Comparison of ENCODE assay signal across 8 mouse cellular contexts in genomic region chr2:52675278-52675987, GRCm38 (mm10). TPM values are rescaled to one million over a fixed set of nuclear protein-coding genes. Genes with fewer than 3 reads are reported as not detected.
DNase-seq lines count a peak whose midpoint lies in the region; ATAC-seq lines count a peak whose summit lies in the region.

No protein-coding gene starts in this region.

- no peaks in the 10 kb centered on the region for H3K36me3 ChIP-seq in heart, embryonic 16.5 days (ENCODE audit: control insufficient read depth, insufficient read depth)
- H3K36me3 ChIP-seq in limb, embryonic 15.5 days: no peaks in the 10 kb centered on the region

- ATAC-seq in cerebellum, adult (ENCODE audit: insufficient number of reproducible peaks, low FRiP score, low TSS enrichment): peak; percentile 26
- peak; percentile 26; the same call in 1 of the 2 replicates for ATAC-seq in heart, embryonic 16.5 days (replicated peaks; ENCODE audit: extremely low read depth, insufficient read depth, low FRiP score)
- no peak for ATAC-seq in limb, embryonic 15.5 days (ENCODE audit: insufficient number of reproducible peaks, low FRiP score, low TSS enrichment, low read depth)
- ATAC-seq in granulocyte monocyte progenitor cell, adult 5-6 weeks (replicated peaks; ENCODE audit: poor library complexity, severe bottlenecking): no peak

- WGBS in heart, embryonic 16.5 days: under 1% methylated on average over 42 of the region's 42 CpGs
- WGBS in limb, embryonic 15.5 days: under 1% methylated on average over 39 of the region's 42 CpGs

- H3K4me3 ChIP-seq in heart, embryonic 16.5 days (ENCODE audit: low read length): peak overlapping the region; percentile 73
- H3K4me3 ChIP-seq in limb, embryonic 15.5 days: peak overlapping the region; percentile 70

- H3K9ac ChIP-seq in heart, embryonic 16.5 days (ENCODE audit: low read length): peak overlapping the region; percentile 76
- peak overlapping the region; percentile 62 for H3K9ac ChIP-seq in limb, embryonic 15.5 days

- H3K4me1 ChIP-seq in heart, embryonic 16.5 days (ENCODE audit: control insufficient read depth, insufficient read depth, low read length): peaks cover 7% of the 10 kb centered on the region; the same call in 1 of the 2 replicates
- H3K4me1 ChIP-seq in limb, embryonic 15.5 days: peaks cover 16% of the 10 kb centered on the region

- no peak overlapping the region for H3K27ac ChIP-seq in heart, embryonic 16.5 days (ENCODE audit: low read length)
- H3K27ac ChIP-seq in limb, embryonic 15.5 days: no peak overlapping the region

- peak overlapping the region; percentile 92 for H3K4me2 ChIP-seq in heart, embryonic 16.5 days (ENCODE audit: low read depth, low read length)
- peak overlapping the region; percentile 95 for H3K4me2 ChIP-seq in limb, embryonic 15.5 days

- no peak for DNase-seq in cerebellum, postnatal 14 days
- DNase-seq in ovary, postnatal 10 days (ENCODE audit: low spot score): peak; percentile 3
- DNase-seq in ovary, adult 18-20 months (ENCODE audit: low spot score): no peak
- peak; percentile 17 for DNase-seq in ovary, postnatal 36 days (ENCODE audit: low spot score)

- peaks cover 5% of the 10 kb centered on the region; the same call in 1 of the 2 replicates for H3K27me3 ChIP-seq in heart, embryonic 16.5 days (ENCODE audit: control insufficient read depth, insufficient read depth, low read length)
- peaks cover 14% of the 10 kb centered on the region for H3K27me3 ChIP-seq in limb, embryonic 15.5 days

- H3K9me3 ChIP-seq in heart, embryonic 16.5 days (replicated peaks; ENCODE audit: control insufficient read depth, low read length): no peaks in the 10 kb centered on the region
- H3K9me3 ChIP-seq in limb, embryonic 15.5 days: no peaks in the 10 kb centered on the region

RNA-seq across cellular contexts. Expression of gene Cacnb4, which starts 1.2 kb away (rescaled TPM):
- 0.34 and 0.87 TPM in 2 replicates for polyA plus RNA-seq in heart, embryonic 16.5 days (2015; fragmentation: Nextera tagmentation; extraction: Ambion mirVana)
- polyA plus RNA-seq in limb, embryonic 15.5 days (2015; fragmentation: Nextera tagmentation; extraction: Ambion mirVana): 0.63 and 1.6 TPM in 2 replicates
- total RNA-seq in granulocyte monocyte progenitor cell, adult 5-6 weeks (2014; fragmentation: Nextera tagmentation): not detected in 2 replicates
- not detected in 2 replicates for total RNA-seq in granulocyte monocyte progenitor cell, adult 5-6 weeks (2017)

Comparison
In these comparisons a context has a peak if more than half of its experiments do, and no peak if none do; other contexts are left out.
1. DNase-seq: peak in ovary, postnatal 10 days (single experiment) and ovary, postnatal 36 days (single experiment); none in cerebellum, postnatal 14 days (0 of 2) and ovary, adult 18-20 months (single experiment).
2. ATAC-seq: peak in cerebellum, adult (single experiment) and heart, embryonic 16.5 days (single experiment); none in limb, embryonic 15.5 days (single experiment) and granulocyte monocyte progenitor cell, adult 5-6 weeks (single experiment).